Mouse (Mus musculus) brown adipose tissue, adult 24 weeks (tissue): ENCODE measurements around the gene Epb41l1. TPM values are rescaled to one million over a fixed set of nuclear protein-coding genes. Genes with fewer than 3 reads are reported as not detected.
"Not testable (repeated sequence)": the region's sequence is repeated elsewhere in the genome, so short reads cannot be mapped to it uniquely, and the experiment has no call there.

Experiments used
- H3K27ac ChIP-seq: fragments of 200-500 bp; replicated peaks from 2 replicates; pipeline ENCODE4 v1.5.1; 2012; ENCODE audit warnings: low read depth, mild to moderate bottlenecking, low read length
- H3K4me1 ChIP-seq: fragments of 200-500 bp; 2 replicates; pipeline ENCODE4 v1.6.1; 2012; ENCODE audit warnings: low read length, mixed read lengths; ENCODE audit not compliant: control insufficient read depth, insufficient read depth, insufficient read length
- H3K4me3 ChIP-seq: fragments of 200-500 bp; 2 replicates; pipeline ENCODE4 v1.5.1; 2012; ENCODE audit warnings: low read depth, mild to moderate bottlenecking, low read length, moderate library complexity; ENCODE audit not compliant: insufficient read depth
- polyA plus RNA-seq: library from polyadenylated mRNA; stranded (reverse); fragments of >200 nt; gene quantifications from 2 replicates; pipeline ENCODE4 v1.2.4, GENCODE M21; 2012; ENCODE audit not compliant: missing spikeins, insufficient read depth, insufficient read length

The Epb41l1 gene
- polyA plus RNA-seq, 1 experiment, result 29.1 TPM

GRCm38 (mm10) chr2:156501025-156501424, 80.3 kb downstream of the Epb41l1 start:
- Histone ChIP-seq H3K27ac (no peak overlapping the region), H3K4me1 (no peaks in the 10 kb centered on the region; the same call in 1 of the 2 replicates), H3K4me3 (no peak overlapping the region)

GRCm38 (mm10) chr2:156505533-156505932, 84.8 kb downstream of the Epb41l1 start:
- Histone ChIP-seq H3K4me1 (no peaks in the 10 kb centered on the region), H3K27ac (no peak overlapping the region), H3K4me3 (no peak overlapping the region)

- no peak overlapping the region for H3K4me3 ChIP-seq
- H3K27ac ChIP-seq, result no peak overlapping the region
- no peaks in the 10 kb centered on the region for H3K4me1 ChIP-seq
Observed at GRCm38 (mm10) chr2:156512028-156512427, 91.3 kb downstream of the Epb41l1 start.

- H3K27ac ChIP-seq, result no peak overlapping the region
- H3K4me1 ChIP-seq, result no peaks in the 10 kb centered on the region
- H3K4me3 ChIP-seq, result no peak overlapping the region
Observed at GRCm38 (mm10) chr2:156512561-156512960, 91.9 kb downstream of the Epb41l1 start.

- no peak overlapping the region for H3K27ac ChIP-seq
- H3K4me3 ChIP-seq, result no peak overlapping the region
- no peaks in the 10 kb centered on the region for H3K4me1 ChIP-seq
Observed at GRCm38 (mm10) chr2:156515102-156515501, 94.4 kb downstream of the Epb41l1 start.

GRCm38 (mm10) chr2:156515565-156516185, 95.0 kb downstream of the Epb41l1 start:
- Histone ChIP-seq H3K27ac (no peak overlapping the region), H3K4me3 (no peak overlapping the region), H3K4me1 (no peaks in the 10 kb centered on the region)

- not testable (repeated sequence) for H3K4me3 ChIP-seq, H3K27ac ChIP-seq, H3K4me1 ChIP-seq
Observed at GRCm38 (mm10) chr2:156516678-156517077, 96.0 kb downstream of the Epb41l1 start.

- H3K4me3 ChIP-seq, result no peak overlapping the region
- H3K4me1 ChIP-seq, result no peaks in the 10 kb centered on the region
- H3K27ac ChIP-seq, result no peak overlapping the region
Observed at GRCm38 (mm10) chr2:156518306-156518705, 97.6 kb downstream of the Epb41l1 start.

- H3K4me3 ChIP-seq, result no peak overlapping the region
- H3K4me1 ChIP-seq, result no peaks in the 10 kb centered on the region
Observed at GRCm38 (mm10) chr2:156519584-156519983, 98.9 kb downstream of the Epb41l1 start.

GRCm38 (mm10) chr2:156522994-156523393, 102.3 kb downstream of the Epb41l1 start:
- Histone ChIP-seq H3K27ac (no peak overlapping the region), H3K4me1 (no peaks in the 10 kb centered on the region)

More at GRCm38 (mm10) chr2:156519584-156519983, 98.9 kb downstream of the Epb41l1 start:
- H3K27ac ChIP-seq, result no peak overlapping the region

GRCm38 (mm10) chr2:156524078-156524477, 103.4 kb downstream of the Epb41l1 start:
- no peak overlapping the region for H3K4me3 ChIP-seq
- no peaks in the 10 kb centered on the region for H3K4me1 ChIP-seq
- no peak overlapping the region for H3K27ac ChIP-seq

More at GRCm38 (mm10) chr2:156522994-156523393, 102.3 kb downstream of the Epb41l1 start:
- H3K4me3 ChIP-seq, result no peak overlapping the region

GRCm38 (mm10) chr2:156529726-156530125, 109.0 kb downstream of the Epb41l1 start:
- no peak overlapping the region for H3K4me3 ChIP-seq
- no peaks in the 10 kb centered on the region for H3K4me1 ChIP-seq

GRCm38 (mm10) chr2:156533160-156533559, 112.5 kb downstream of the Epb41l1 start:
- Histone ChIP-seq H3K4me1 (no peaks in the 10 kb centered on the region), H3K4me3 (no peak overlapping the region), H3K27ac (no peak overlapping the region)

More at GRCm38 (mm10) chr2:156529726-156530125, 109.0 kb downstream of the Epb41l1 start:
- H3K27ac ChIP-seq, result no peak overlapping the region

GRCm38 (mm10) chr2:156538817-156539555, 118.3 kb downstream of the Epb41l1 start:
- Histone ChIP-seq H3K27ac (no peak overlapping the region), H3K4me3 (no peak overlapping the region), H3K4me1 (no peaks in the 10 kb centered on the region)

- Histone ChIP-seq H3K4me1 (no peaks in the 10 kb centered on the region), H3K27ac (no peak overlapping the region), H3K4me3 (no peak overlapping the region)
Observed at GRCm38 (mm10) chr2:156540991-156541390, 120.3 kb downstream of the Epb41l1 start.

GRCm38 (mm10) chr2:156542410-156542809, 121.7 kb downstream of the Epb41l1 start:
- Histone ChIP-seq H3K4me1 (peaks cover 4% of the 10 kb centered on the region; the same call in 1 of the 2 replicates), H3K4me3 (no peak overlapping the region), H3K27ac (no peak overlapping the region)
